Mouse (Mus musculus) heart, adult 2 months (tissue): Measurements from ENCODE around the gene Slamf6.

Source experiments
- CTCF ChIP-seq: fragments of 200-600 bp; IDR thresholded peaks from 2 replicates; pipeline ENCODE4 v1.8.1; 2022; ENCODE audit warnings: antibody characterized with exemption, mild to moderate bottlenecking, moderate library complexity
- POLR2A ChIP-seq: fragments of 200-500 bp; IDR thresholded peaks from 2 replicates; pipeline ENCODE4 v1.6.1; 2011; ENCODE audit warnings: mild to moderate bottlenecking, low read depth, low read length, control low read depth; ENCODE audit not compliant: insufficient read depth

DNA sequence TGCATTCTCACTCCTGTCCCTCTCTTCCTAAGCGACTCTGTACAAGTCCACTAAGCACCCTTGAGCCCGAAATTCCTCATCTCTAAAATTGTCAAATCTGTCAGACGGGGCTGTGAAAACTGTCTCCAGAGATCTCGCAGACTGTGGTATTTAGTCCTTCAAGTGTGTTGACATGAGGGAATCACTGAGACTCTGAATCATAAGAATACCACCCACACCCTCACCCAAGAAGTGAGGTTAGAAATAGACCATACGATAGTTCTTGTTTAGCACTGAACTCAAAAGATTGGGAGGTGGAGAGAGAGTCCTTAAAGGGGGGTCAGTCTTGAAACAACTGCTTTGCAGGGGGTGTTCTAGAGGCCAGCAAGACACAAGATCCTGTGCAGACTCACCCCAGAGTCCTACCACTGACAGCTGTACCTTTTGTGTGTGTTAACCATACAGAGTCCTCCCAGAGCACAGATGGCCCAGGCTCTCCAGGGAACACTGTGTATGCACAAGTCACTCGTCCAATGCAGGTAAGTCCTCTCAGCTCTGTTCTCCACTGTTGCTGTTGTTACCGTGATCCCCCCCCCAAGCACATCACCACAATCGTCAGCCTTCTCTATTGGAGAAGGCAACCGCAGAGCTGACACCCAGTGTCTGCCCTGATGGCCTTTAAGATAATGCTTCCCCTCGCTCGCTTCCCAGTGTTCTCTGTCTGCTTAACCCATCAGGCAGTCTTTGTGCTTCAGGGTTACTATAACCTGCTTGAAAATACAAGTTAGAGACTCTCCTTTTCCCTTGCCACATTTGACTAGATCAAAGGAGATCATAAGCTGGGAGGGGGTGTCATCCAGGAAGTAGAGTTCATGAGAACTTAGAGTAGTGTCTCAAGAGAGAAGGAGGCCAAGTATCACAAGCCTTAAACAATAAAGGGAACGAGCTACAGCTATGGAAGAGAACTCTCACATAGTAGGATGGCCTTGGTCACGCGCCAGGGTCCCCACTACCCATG, 21.9 kb downstream of the Slamf6 start:
- TF ChIP-seq POLR2A (no peak), CTCF (no peak)
